Mouse (Mus musculus) CD4-positive naive resting alpha-beta T cell, adult 57 days (primary cell): ENCODE measurements around the gene Unc119b. TPM values are rescaled to one million over a fixed set of nuclear protein-coding genes. Genes with fewer than 3 reads are reported as not detected.

Experiments
- total RNA-seq: library from RNA; stranded (reverse); gene quantifications from one replicate; pipeline ENCODE4 v1.2.4, GENCODE M21; 2023

Gene Unc119b
- 32.5 TPM for total RNA-seq

GRCm38 (mm10) chr5:115134234-115135165 lies at the start of gene Unc119b:
Gene Unc119b, minus strand, starts transcription at chr5:115134975.

GRCm38 (mm10) chr5:115158040-115158983 lies 23.5 kb upstream of the Unc119b start, which contains the start of gene Mlec:
Gene Mlec, minus strand, starts transcription at chr5:115158179.

GRCm38 (mm10) chr5:115118961-115119570 lies 15.7 kb downstream of the Unc119b start, which contains the start of gene Acads:
Gene Acads, minus strand, starts transcription at chr5:115119346.

GRCm38 (mm10) chr5:115098195-115098594 lies 36.6 kb downstream of the Unc119b start, which contains the start of gene Gm10401:
Gene Gm10401, minus strand, starts transcription at chr5:115098295.

Other genes starting within 250 kb of the Unc119b start
- gene Oasl2, start 238.0 kb downstream of the Unc119b start, total RNA-seq, result 10.5 TPM
- gene Oasl1, start 211.7 kb downstream of the Unc119b start, total RNA-seq, result 2.5 TPM
- 30.9 TPM for gene 2210016L21Rik, start 192.8 kb downstream of the Unc119b start, total RNA-seq
- not detected for gene Hnf1a, start 163.9 kb downstream of the Unc119b start, total RNA-seq
- gene Sppl3, start 123.8 kb downstream of the Unc119b start, total RNA-seq, result 57.6 TPM
- gene Gm10401, start 36.7 kb downstream of the Unc119b start, total RNA-seq, result not detected
- 28.5 TPM for gene Acads, start 15.6 kb downstream of the Unc119b start, total RNA-seq
- 90.7 TPM for gene Mlec, start 23.2 kb upstream of the Unc119b start, total RNA-seq
- 0.47 TPM for gene Cabp1, start 59.4 kb upstream of the Unc119b start, total RNA-seq
- 83.3 TPM for gene Pop5, start 100.9 kb upstream of the Unc119b start, total RNA-seq
- gene Rnf10, start 137.9 kb upstream of the Unc119b start, total RNA-seq, result 170 TPM
- gene Coq5, start 144.7 kb upstream of the Unc119b start, total RNA-seq, result 23.6 TPM
- 250 TPM for gene Dynll1, start 166.0 kb upstream of the Unc119b start, total RNA-seq
- gene Srsf9, start 192.2 kb upstream of the Unc119b start, total RNA-seq, result 35.0 TPM
- 5.1 TPM for gene Gatc, start 206.2 kb upstream of the Unc119b start, total RNA-seq
- 20.5 TPM for gene Triap1, start 206.2 kb upstream of the Unc119b start, total RNA-seq
- 220 TPM for gene Cox6a1, start 214.0 kb upstream of the Unc119b start, total RNA-seq